Mouse (Mus musculus) ES-E14 (cell line): ENCODE results near the gene Dapk3.

ENCODE experiments used
- CHD2 ChIP-seq: IDR thresholded peaks from 2 replicates; pipeline ENCODE4 v1.6.1; 2014; ENCODE audit warnings: mild to moderate bottlenecking, low read depth, low read length, inconsistent platforms
- HCFC1 ChIP-seq: IDR thresholded peaks from 2 replicates; pipeline ENCODE4 v1.6.1; 2012; ENCODE audit warnings: low read length, inconsistent platforms, borderline replicate concordance; ENCODE audit not compliant: insufficient read depth
- MAFK ChIP-seq: IDR thresholded peaks from 2 replicates; pipeline ENCODE4 v1.6.1; 2014; ENCODE audit warnings: mild to moderate bottlenecking, low read depth, low read length, inconsistent platforms; ENCODE audit not compliant: insufficient read depth

GRCm38 (mm10) chr10:81190236-81190911 lies 7.6 kb downstream of the Dapk3 start:
- TF ChIP-seq CHD2, result no peak
- TF ChIP-seq MAFK, result no peak
- no peak for TF ChIP-seq HCFC1
